Mouse (Mus musculus) mammary gland, adult 2 months (tissue): Measurements from ENCODE around the gene Dscaml1. TPM values are rescaled to one million over a fixed set of nuclear protein-coding genes. Genes with fewer than 3 reads are reported as not detected.

Source experiments
- polyA plus RNA-seq: library from polyadenylated mRNA; depleted of rRNA; stranded (reverse); fragments of >200 nt; gene quantifications from 2 replicates; pipeline ENCODE4 v1.2.3, GENCODE M21; 2012; ENCODE audit warnings: low replicate concordance; rRNA removed

The Dscaml1 gene
- polyA plus RNA-seq: 2.9 and 8.4 TPM in 2 replicates

GRCm38 (mm10) chr9:45426456-45426855, at the start of gene Dscaml1:
Dscaml1 (plus strand) TSS chr9:45426628.

GRCm38 (mm10) chr9:45399434-45399833, 27.0 kb upstream of the Dscaml1 start, which contains the start of gene Fxyd2:
Fxyd2 (plus strand) TSS chr9:45399669.

Other genes with a start within 250 kb of the Dscaml1 start
- 1.2 and 3.5 TPM in 2 replicates for gene BC049352, start 244.6 kb upstream of the Dscaml1 start, polyA plus RNA-seq
- 2.1 and 3.6 TPM in 2 replicates for gene Tmprss4, start 222.5 kb upstream of the Dscaml1 start, polyA plus RNA-seq
- 21.6 and 25.1 TPM in 2 replicates for gene Il10ra, start 157.5 kb upstream of the Dscaml1 start, polyA plus RNA-seq
- 9.7 and 11.5 TPM in 2 replicates for gene Tmprss13, start 107.5 kb upstream of the Dscaml1 start, polyA plus RNA-seq
- 39.3 and 63.7 TPM in 2 replicates for gene Fxyd6, start 56.4 kb upstream of the Dscaml1 start, polyA plus RNA-seq
- 148 and 187 TPM in 2 replicates for gene Fxyd2, start 27.0 kb upstream of the Dscaml1 start, polyA plus RNA-seq